Mouse (Mus musculus) MEL (cell line): ENCODE results near the gene Myo10.

Experiments used
- CHD1 ChIP-seq: IDR thresholded peaks from 2 replicates; pipeline ENCODE4 v1.6.1; 2012; ENCODE audit warnings: low read depth, mild to moderate bottlenecking, inconsistent platforms, low read length, improper control_type of control experiment
- POLR2A ChIP-seq, 2 experiments: IDR thresholded peaks; 2 replicates each; pipeline ENCODE4 v1.6.1; 2011 to 2012; ENCODE audit warnings: low read length in 2 of 2, mild to moderate bottlenecking in 2 of 2, control low read depth in 1 of 2, improper control_type of control experiment in 1 of 2, low read depth in 1 of 2, moderate library complexity in 1 of 2; ENCODE audit not compliant: control insufficient read depth in 1 of 2, insufficient read depth in 1 of 2, poor library complexity in 1 of 2
- TAL1 ChIP-seq: IDR thresholded peaks from 2 replicates; pipeline ENCODE4 v1.6.1; 2012; ENCODE audit warnings: mild to moderate bottlenecking, inconsistent platforms, low read length, moderate library complexity, mixed read lengths
- ZKSCAN1 ChIP-seq: IDR thresholded peaks from 2 replicates; pipeline ENCODE4 v1.6.1; 2012; ENCODE audit warnings: low read depth, mild to moderate bottlenecking, inconsistent platforms, low read length, improper control_type of control experiment, moderate library complexity

DNA sequence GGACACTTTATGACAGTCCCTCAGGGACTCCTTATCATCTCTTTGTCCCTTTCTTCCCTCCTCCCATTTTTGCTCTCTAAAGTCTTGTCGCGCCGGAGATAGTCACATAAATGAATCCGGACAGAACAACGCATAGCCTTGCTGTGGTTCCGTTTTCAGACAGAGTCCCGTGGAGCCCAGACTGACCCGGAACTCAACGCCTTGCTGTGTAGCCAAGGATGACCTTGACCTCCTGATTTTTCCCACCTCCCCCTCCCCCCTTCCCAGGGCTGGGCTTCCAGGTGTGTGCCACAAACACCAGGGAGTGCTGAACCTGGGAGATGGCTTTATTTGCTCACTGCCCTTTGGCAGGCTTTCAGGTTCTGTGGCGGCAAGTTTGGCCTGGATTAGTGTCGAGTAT is 10.6 kb downstream of the Myo10 start:
- TF ChIP-seq ZKSCAN1 (no peak), TAL1 (no peak), CHD1 (no peak), POLR2A (IDR thresholded peaks at IDR 0.05; ENCODE audit: control insufficient read depth in 1 of 2, insufficient read depth in 1 of 2, low read depth in 1 of 2, low read length in 2 of 2, poor library complexity in 1 of 2) (no peak)
